Mouse (Mus musculus): ENCODE measurements around the gene Nfkbid.
"Not testable (repeated sequence)": the region's sequence is repeated elsewhere in the genome, so short reads cannot be mapped to it uniquely, and the experiment has no call there.

The Nfkbid gene

GRCm38 (mm10) chr7:30464816-30465300, 43.3 kb downstream of the Nfkbid start:
- DNase-seq (ENCODE audit: low read depth), result no peak

GRCm38 (mm10) chr7:30472411-30472810, 50.9 kb downstream of the Nfkbid start:
- DNase-seq (ENCODE audit: low read depth), result peak; percentile 75

GRCm38 (mm10) chr7:30474999-30475398, 53.5 kb downstream of the Nfkbid start:
- DNase-seq (ENCODE audit: low read depth), result no peak

GRCm38 (mm10) chr7:30476136-30476535, 54.6 kb downstream of the Nfkbid start:
- not testable (repeated sequence) for DNase-seq (ENCODE audit: low read depth)

- DNase-seq (ENCODE audit: low read depth), result no peak
Measured at GRCm38 (mm10) chr7:30477415-30478381, 56.2 kb downstream of the Nfkbid start.
